Mouse (Mus musculus) v-Abl transformed pro-B cells (cell line): ENCODE data around the gene Apol9b.
"Not testable (repeated sequence)": the region's sequence is repeated elsewhere in the genome, so short reads cannot be mapped to it uniquely, and the experiment has no call there.

Experiments used
- in situ Hi-C, 2 experiments: fragments of 400-800 bp; cut with MboI; formaldehyde crosslinking; loops; one replicate each; pipeline ENCODE4 v1.15.1; 2025; ENCODE audit not compliant: unreplicated experiment in 2 of 2

Apol9b gene

DNA sequence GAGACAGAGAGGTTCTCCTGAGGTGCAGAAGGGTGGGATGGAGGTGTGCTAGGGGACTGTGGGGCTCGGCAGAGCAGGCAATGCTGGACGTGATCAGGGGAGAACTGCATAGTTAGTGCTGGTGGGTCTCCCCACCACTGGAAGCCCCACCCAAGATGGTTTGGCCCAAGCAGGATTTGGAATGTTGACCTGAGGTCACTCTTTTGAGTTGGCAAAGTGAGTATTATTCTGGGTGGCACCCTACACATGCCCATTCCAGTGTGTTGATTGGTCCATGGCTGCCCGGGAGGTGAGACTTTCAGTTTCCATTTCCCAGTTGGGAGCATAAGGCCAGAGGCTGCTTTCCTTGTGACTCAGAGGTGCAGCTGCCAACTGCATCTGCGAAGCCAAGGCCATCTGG is at the start of gene Apol9b:
Gene Apol9b (plus strand): TSS at position 301 of the 400 bp plus-strand sequence.
- in situ Hi-C loops = not testable (repeated sequence)

- in situ Hi-C loops = not testable (repeated sequence)
Measured at GRCm38 (mm10) chr15:77683944-77684343, 44.9 kb upstream of the Apol9b start.

DNA sequence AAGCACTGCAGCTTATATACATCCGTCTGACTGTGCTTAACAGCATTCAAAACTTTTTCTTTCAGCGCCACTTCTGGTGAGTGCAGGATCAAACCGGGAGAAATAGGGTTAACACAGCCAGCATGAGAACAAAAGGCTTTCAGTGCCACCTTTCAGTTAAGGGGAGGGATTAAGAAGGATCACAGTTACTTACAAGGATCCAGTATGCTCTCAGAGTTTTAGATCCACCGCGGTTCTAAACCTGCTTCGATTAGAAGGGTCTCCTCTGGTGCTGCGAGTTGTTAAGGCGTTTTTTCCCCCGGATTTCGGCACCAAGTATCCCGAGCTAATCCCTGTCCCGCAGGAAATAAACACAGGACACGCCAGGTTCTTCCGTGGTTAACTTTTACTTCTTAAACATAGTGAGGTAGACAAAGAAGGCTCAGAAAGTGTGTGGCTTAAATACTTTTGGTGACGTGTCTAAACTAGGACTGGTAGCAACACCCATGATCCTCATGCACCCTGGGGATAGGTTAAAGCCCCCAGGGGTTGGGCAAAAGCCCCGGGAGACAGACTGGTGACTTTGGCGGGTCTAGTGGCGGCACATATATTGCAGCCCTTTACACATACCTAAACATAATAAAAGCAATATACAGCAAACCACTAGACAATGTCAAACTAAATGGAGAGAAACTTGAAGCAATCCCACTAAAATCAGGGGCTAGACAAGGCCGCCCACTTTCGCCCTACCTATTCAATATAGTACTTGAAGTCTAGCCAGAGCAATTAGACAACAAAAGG is 37.1 kb upstream of the Apol9b start:
- in situ Hi-C loops = loop anchor here in 1 of 2 experiments (5.0 kb wide), 1 partner anchor 239 kb away; no protein-coding TSS in a partner anchor

- in situ Hi-C loops = loop anchor here in 1 of 2 experiments (5.0 kb wide), 1 partner anchor 242 kb away; no protein-coding TSS in a partner anchor
Measured at GRCm38 (mm10) chr15:77694687-77695295, 34.0 kb upstream of the Apol9b start.

DNA sequence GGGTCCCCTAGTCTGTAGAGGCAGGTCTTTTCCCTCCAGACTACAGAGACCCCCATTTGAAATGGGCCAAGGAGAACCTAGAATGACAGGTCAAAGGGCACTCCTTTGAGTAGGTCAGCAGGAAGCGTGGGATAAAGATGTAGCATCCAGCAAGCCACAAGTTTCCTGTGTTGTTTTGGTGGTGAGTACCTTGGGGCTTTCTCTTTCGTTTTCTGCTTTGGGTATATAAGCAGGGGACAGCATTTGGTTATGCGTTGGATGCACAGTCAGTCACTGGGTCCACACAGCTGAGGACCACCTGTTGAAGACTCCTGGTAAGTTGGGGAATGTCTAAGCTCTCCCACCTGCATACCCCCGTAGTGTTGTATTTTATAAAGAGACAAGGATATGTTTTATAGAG is 30.2 kb upstream of the Apol9b start, which contains the start of gene Apol7e:
Gene Apol7e (plus strand): TSS at position 202 of the 400 bp plus-strand sequence.
- in situ Hi-C loops = not testable (repeated sequence)

GRCm38 (mm10) chr15:77705306-77705705 is 23.5 kb upstream of the Apol9b start:
- in situ Hi-C loops = not testable (repeated sequence)

- in situ Hi-C loops = not testable (repeated sequence)
Measured at GRCm38 (mm10) chr15:77708936-77709335, 19.9 kb upstream of the Apol9b start.

DNA sequence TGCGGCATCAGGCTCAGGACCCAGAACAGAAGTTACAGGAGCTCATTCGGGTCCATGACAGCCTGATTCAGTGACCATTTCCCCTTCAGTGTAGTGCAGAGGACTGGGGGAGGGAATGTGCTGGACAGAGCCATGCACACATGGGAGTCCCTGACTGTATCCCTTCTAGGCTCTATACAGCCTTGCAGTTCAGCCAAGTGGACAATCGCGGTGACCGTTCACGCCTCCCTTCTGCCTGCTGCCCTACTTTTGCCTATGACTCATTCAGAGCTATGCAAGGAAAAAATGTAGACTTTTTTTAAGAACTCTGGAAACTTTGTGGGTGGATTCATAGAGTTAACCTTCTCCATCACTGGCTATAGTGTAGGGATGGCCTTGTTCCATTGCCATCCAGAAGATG is 10.6 kb upstream of the Apol9b start:
- in situ Hi-C loops = not testable (repeated sequence)

DNA sequence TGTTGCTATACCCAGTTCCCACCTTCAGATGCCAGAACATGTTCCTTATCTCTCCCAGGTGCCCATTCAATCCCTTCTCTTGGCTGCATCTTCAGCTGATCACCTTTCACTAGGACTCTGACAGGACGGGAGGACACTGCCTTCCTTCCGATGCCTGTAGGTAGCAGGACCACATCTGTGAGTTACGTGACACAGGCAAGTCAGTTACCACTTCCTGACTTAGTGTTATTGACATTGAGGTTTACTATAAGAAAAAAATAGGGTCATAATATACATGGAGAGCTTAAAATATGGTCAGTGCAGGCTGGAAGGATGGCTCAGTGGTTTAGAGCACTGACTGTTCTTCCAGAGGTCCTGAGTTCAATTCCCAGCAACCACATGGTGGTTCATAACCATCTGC is 7.3 kb upstream of the Apol9b start:
- in situ Hi-C loops = not testable (repeated sequence)

DNA sequence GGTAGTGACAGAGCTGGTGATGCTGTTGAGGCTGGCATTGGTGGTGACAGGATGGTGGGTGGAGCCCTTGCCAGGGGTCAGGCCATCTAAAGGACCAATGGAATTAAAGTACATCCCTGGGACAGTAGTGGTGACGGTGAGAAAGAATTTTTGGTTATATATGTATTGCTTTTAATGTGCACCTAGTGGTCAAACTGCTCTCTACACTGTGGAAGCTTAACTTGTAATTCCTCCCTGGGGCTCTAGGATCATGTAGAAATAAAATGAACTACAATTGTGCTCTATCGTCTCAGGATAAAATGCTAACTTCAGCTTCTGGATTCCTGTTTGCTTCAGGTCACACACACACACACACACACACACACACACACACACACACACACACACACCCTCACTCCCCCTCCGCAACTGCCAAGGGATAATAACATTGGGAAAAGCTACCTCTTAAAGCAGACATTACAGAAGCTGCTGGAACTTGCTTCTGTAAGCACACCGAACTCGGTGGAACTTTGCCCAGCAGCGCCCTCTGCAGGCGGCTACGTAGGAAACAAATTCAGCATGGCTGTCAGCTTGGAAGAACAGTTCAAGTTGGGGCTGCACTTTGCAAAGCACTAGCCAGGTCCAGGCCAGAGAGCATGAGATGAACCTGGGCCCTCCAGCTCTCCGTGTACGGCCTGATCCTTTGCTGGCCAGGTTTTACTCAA is 4.5 kb upstream of the Apol9b start:
- in situ Hi-C loops = not testable (repeated sequence)

DNA sequence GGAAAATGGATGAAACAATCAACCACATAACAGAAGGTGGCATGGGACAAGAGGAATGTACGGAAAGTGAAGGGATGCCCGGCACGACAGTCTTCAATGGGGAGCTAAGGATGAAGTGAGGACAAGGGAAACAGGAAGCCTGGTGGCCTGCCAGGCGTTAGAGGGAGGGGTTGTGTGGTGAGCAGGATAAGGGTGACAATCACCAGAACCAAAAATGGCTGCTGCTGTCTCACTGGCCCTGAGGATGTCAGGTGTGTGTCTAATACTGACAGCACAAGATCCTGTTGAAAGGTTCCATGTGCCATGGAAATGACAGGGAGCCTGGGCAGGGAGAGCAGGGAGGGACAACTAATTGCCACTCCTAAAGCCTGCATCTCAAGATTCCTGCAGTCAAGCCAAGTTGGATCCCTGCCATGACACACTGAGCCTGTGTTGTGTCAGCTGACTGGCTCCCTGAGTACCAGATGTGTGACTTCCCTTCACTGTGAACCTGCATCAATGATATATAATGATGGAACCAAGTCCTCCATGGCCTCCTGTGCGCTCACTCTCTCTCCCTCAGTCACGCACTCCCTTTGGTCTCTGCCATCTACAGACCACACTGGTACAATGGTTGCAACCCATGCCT is 3.3 kb upstream of the Apol9b start:
- in situ Hi-C loops = not testable (repeated sequence)

GRCm38 (mm10) chr15:77727139-77727538 is 1.7 kb upstream of the Apol9b start:
- in situ Hi-C loops = not testable (repeated sequence)

GRCm38 (mm10) chr15:77727745-77728144 is 1.1 kb upstream of the Apol9b start:
- in situ Hi-C loops = not testable (repeated sequence)

DNA sequence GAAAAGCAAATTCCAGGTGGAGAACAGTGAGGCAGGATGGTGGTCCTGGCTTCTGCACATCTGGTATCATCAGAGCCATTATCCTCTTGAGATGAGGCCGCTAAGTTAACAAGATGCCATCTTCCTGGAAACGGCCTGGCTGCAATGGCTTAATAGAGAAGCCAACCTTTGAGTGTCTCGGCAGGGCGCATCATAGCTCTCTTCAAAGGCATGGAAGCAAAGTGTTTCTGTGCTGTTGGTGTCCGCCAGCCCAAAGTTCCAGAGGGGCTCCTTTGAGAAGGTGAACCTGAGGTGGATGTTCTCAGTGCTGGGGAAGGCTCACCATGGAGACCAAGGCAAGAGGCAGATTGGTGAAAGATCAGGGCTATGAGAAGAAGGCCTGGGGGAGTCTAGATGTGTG is 2.8 kb downstream of the Apol9b start:
- in situ Hi-C loops = no loop called here

DNA sequence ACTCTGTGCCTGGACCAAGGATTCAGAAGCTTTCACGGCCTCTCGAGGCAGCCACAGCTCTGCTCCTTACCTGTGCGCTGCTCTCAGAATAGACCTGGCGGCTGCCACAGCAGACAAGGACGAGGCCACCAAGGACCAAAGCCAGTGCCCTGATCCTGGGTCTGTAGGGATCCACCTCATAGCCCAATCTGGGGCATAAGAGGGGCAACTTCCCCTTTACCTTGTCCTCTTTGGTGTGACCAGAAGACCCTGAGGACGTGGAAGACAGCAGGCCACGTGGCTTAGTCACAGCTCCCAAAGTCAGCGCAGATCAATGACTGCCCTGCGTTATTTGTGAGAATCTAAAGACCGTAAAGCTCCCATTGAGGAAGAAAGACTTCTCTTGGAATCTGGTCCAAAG is 4.0 kb downstream of the Apol9b start:
- in situ Hi-C loops = not testable (repeated sequence)

DNA sequence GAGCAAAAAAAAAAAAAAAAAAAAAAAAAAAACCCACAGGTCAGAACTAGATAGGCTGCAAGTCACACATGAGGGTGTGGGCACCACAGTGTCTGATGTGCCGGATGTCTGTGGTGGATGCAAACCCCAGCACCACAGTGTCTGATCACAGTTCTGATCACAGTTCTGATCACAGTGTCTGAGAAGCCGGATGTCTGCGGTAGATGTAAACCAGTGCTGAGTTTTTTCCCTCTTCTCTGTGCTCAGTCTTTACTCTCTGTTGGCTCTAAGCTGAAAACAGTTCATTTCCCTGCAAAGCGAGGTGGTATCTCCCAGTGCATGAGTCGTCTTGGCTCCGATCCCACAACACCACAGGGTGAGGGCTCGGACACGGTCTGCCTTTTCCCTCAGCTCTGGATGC is 4.5 kb downstream of the Apol9b start:
- in situ Hi-C loops = not testable (repeated sequence)

GRCm38 (mm10) chr15:77733903-77734302 is 5.1 kb downstream of the Apol9b start:
- in situ Hi-C loops = not testable (repeated sequence)

DNA sequence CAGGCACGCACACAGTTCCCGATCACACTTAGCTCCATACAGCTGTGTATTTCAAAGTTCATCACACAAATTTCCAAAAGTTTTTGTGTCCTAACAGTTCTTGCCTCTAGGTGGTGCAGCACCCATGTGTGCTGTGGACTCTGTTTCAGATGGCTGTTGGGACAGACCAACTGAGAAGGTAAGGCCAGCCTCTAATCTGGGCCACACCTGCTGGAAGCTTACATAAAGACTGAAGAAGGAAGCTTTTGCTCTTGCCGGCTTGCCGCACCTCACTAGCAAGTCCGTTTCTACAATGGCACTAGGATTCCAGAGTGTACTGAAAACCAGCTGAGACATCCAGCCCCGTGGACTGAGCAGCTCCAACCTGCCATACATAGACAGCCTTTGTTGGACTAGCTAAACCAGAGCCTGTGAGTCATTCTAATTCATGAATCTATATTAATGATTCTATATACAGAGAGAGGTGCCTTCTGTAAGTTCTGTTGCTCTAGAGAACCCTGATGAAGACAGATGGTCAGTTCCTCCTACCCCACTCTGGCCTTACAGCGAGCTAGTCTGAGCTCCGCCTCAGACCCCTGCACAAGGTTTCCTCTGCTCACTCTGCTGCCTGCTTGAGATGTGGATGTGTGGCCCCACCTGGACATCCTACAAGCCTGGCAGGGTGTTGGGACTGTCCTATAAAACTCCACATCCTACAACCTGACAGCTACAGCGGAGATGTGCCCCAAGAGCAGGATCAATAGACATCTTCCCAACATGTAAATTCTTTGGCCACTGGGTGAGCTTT is 11.9 kb downstream of the Apol9b start:
- in situ Hi-C loops = no loop called here

GRCm38 (mm10) chr15:77741556-77741955 is 12.7 kb downstream of the Apol9b start:
- in situ Hi-C loops = not testable (repeated sequence)

- in situ Hi-C loops = no loop called here
Measured at GRCm38 (mm10) chr15:77744632-77745031, 15.8 kb downstream of the Apol9b start.
